Mouse (Mus musculus): ENCODE results near the gene Cad. TPM values are rescaled to one million over a fixed set of nuclear protein-coding genes. Genes with fewer than 3 reads are reported as not detected.
A peak's percentile ranks its signal among the peaks of the same experiment; 100 is the strongest.

Gene Cad
- total and polyA plus RNA-seq, 3 experiments, result 228 to 383 (median 254) TPM

DNA sequence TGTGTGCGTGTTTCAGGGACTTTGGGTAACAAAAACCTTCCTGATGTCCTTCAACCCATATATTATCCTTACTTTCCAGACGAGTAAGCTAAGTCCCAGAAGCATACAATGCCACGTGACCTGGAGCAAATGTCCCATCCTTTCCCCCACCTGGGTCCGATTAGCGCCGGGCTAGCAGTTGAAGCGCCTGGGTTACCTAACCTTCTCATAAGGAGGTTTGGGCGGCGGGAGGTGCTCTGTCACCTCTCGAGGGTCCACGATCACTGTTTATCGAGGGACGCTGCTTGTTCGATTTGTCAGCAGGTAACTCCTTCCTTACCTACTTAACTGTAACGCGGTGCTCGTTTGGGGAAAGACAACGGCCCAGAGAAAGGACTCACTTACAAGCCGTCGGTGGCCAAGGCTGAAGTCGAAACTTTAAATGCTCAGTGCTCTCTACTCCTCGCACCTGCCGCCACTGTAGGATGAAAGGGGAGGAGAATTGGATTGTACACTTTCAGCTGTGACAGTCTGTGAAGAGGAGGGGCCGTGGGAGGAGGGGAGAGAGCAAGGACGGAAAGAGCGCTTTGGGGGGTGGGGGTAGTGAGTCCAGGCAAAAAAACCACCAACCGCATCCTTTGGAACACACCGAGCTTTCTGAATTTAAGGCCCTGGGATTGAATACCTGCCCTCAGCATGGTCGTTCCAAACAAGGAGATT lies 39.7 kb downstream of the Cad start:
- no peak for TF ChIP-seq TAL1 (IDR thresholded peaks at IDR 0.05; ENCODE audit: low read length)
- H3K4me3 ChIP-seq (ENCODE audit: control insufficient read depth in 1 of 2, insufficient read depth in 1 of 2, low read depth in 2 of 2, low read length in 2 of 2), result 0 out of 4 replicates have a peak overlapping the region, but pooled peaks of 1 of the 2 experiments have one; percentile 34
- H3K27me3 ChIP-seq (ENCODE audit: control insufficient read depth in 1 of 2, insufficient read depth in 2 of 2, low read length in 2 of 2), result peaks cover 12 to 20% of the 10 kb centered on the region in 2 experiments
- no peaks in the 10 kb centered on the region for H3K36me3 ChIP-seq (ENCODE audit: control insufficient read depth in 1 of 2, insufficient read depth in 2 of 2, low read length in 2 of 2)
- DNase-seq (ENCODE audit: low read depth, low spot score), result no peak
- no peak overlapping the region for H3K27ac ChIP-seq (ENCODE audit: control insufficient read depth, low read depth, low read length)
- H3K79me2 ChIP-seq (ENCODE audit: control insufficient read depth, insufficient read depth, low read length, poor library complexity), result no peaks in the 10 kb centered on the region
- no peak overlapping the region for H3K9ac ChIP-seq (ENCODE audit: control insufficient read depth, low read depth, low read length, poor library complexity, severe bottlenecking)
- no peaks in the 10 kb centered on the region for H3K9me3 ChIP-seq (replicated peaks; ENCODE audit: insufficient read depth, low read length)
- H3K4me1 ChIP-seq (ENCODE audit: control insufficient read depth in 1 of 2, insufficient read depth in 2 of 2, low read length in 2 of 2), result no peaks in the 10 kb centered on the region

DNA sequence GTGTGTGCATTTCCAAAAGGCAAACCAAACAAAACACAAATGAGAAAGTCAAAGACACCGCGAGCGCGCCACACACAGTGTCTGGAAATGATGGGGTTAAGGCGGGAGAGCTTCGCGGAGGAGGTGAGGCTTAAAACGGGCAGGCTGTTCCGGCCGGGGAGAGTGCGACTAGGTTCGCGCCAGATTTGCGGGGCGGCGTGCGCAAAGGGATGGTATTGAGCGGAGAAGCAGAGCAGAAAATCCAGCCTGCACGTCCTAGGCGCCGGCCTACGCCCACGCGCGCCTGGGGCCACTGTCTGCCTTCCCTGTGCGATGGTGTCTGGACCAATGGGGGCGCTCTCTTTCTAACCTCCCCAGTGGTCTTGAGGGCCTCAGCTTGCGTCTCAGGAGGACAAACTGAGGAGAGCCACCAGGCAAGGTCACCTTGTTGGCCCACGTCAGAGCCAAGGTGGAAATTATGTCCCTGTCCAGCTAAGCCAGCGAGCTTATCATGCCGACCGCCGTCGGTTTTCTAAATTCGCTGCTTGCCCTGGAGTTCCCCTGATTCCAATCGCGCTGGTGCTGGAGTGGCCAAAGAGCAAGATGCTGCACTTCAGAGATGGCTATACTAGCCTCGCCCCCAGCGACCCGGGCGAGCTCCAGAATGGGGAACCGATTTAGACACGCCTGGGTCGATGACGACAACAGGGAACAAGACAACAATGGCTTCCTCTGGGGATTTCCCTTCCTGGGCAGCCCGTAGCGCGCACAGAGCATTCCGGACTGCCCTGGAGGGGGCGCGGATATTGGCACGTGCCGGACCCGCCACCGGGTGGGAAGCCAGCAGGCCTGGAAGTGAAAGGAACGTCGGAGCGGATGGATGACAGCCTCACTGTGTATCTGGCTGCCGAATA lies 40.5 kb downstream of the Cad start:
- DNase-seq (ENCODE audit: low read depth, low spot score), result peak; percentile 65
- 0 out of 2 replicates have a peak overlapping the region, but pooled peaks have one; percentile 15 for H3K9ac ChIP-seq (ENCODE audit: control insufficient read depth, low read depth, low read length, poor library complexity, severe bottlenecking)

DNA sequence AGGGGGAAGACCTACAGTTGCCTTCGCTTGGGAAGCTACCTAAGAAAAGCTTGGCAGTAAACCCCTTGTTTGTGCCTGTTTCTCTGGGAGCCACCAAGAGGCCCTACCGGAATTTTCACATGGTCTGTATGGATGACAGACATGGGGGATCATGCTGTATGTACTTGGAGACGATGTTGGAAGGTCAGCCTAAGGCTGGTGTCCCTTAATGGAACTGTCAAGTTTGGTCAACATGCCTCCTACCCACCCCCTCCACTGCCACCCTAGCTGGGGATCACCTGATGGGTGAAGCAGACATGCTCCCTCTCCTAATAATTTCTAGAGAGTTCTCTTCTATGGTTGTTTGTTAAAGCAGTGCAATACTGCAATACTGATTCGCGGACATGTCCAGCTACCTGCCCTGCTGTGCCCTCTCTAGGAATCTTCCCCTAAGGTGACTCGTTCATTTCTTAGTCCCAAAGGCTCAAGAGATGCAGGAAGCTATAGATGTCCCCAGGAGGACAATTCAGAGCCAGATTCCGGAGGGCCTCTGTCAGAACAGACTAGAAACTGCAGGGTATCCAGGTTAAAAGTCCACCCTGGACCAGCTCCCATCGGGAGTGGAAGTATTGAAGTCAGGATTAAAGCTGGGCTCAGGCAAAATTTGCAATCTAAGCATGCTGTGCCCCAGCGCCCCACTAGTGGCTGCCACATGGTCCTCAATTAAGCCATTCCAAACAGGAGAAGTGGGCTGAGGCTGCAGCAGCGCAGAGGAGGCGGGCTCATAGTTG lies 41.3 kb downstream of the Cad start:
- H3K4me3 ChIP-seq (ENCODE audit: control insufficient read depth in 1 of 2, insufficient read depth in 1 of 2, low read depth in 2 of 2, low read length in 2 of 2), result peak overlapping the region; percentile 7 to 34; a peak in 2 of 4 replicates

More for the DNA sequence above, 40.5 kb downstream of the Cad start:
- no peaks in the 10 kb centered on the region for H3K9me3 ChIP-seq (replicated peaks; ENCODE audit: insufficient read depth, low read length)
- H3K79me2 ChIP-seq (ENCODE audit: control insufficient read depth, insufficient read depth, low read length, poor library complexity), result no peaks in the 10 kb centered on the region
- H3K4me3 ChIP-seq (ENCODE audit: control insufficient read depth in 1 of 2, insufficient read depth in 1 of 2, low read depth in 2 of 2, low read length in 2 of 2), result peak overlapping the region; percentile 7 to 34; a peak in 3 of 4 replicates
- no peaks in the 10 kb centered on the region for H3K36me3 ChIP-seq (ENCODE audit: control insufficient read depth in 1 of 2, insufficient read depth in 2 of 2, low read length in 2 of 2)
- peaks cover 7 to 12% of the 10 kb centered on the region in 2 experiments for H3K27me3 ChIP-seq (ENCODE audit: control insufficient read depth in 1 of 2, insufficient read depth in 2 of 2, low read length in 2 of 2)
- H3K27ac ChIP-seq (ENCODE audit: control insufficient read depth, low read depth, low read length), result no peak overlapping the region
- TF ChIP-seq POLR2A (IDR thresholded peaks at IDR 0.05; ENCODE audit: control insufficient read depth in 1 of 2, insufficient read depth in 1 of 2, low read depth in 1 of 2, low read length in 2 of 2, poor library complexity in 1 of 2) (0 out of 4 replicates have a peak, but pooled peaks of 1 of the 2 experiments have one; percentile 32), TCF12 (IDR thresholded peaks at IDR 0.05; ENCODE audit: low read depth, low read length) (no peak), POLR2AphosphoS2 (IDR thresholded peaks at IDR 0.05; ENCODE audit: low read length) (no peak), SMC3 (IDR thresholded peaks at IDR 0.05; ENCODE audit: low read depth, low read length) (no peak), BHLHE40 (IDR thresholded peaks at IDR 0.05; ENCODE audit: borderline replicate concordance, low read depth, low read length) (peak; percentile 50; the same call in 1 of the 2 replicates)
- no peaks in the 10 kb centered on the region for H3K4me1 ChIP-seq (ENCODE audit: control insufficient read depth in 1 of 2, insufficient read depth in 2 of 2, low read length in 2 of 2)

More for the DNA sequence above, 41.3 kb downstream of the Cad start:
- TF ChIP-seq ZC3H11A (IDR thresholded peaks at IDR 0.05; ENCODE audit: low read depth, low read length), result no peak
- no peak for TF ChIP-seq MYB (IDR thresholded peaks at IDR 0.05; ENCODE audit: low read depth, low read length)
- no peak for TF ChIP-seq ZKSCAN1 (IDR thresholded peaks at IDR 0.05; ENCODE audit: low read depth, low read length)
- no peak for TF ChIP-seq CHD2 (IDR thresholded peaks at IDR 0.05; ENCODE audit: low read length)
- no peak for TF ChIP-seq EP300 (IDR thresholded peaks at IDR 0.05; ENCODE audit: low read depth in 1 of 2, low read length in 2 of 2)
- TF ChIP-seq MAX (IDR thresholded peaks at IDR 0.05; ENCODE audit: low read length), result no peak
- TF ChIP-seq MYC (IDR thresholded peaks at IDR 0.05; ENCODE audit: low read depth, low read length), result no peak
- TF ChIP-seq ZNF384 (IDR thresholded peaks at IDR 0.05; ENCODE audit: low read depth, low read length), result no peak
- TF ChIP-seq MAFK (IDR thresholded peaks at IDR 0.05; ENCODE audit: borderline replicate concordance, low read depth, low read length), result no peak
- TF ChIP-seq MAZ (IDR thresholded peaks at IDR 0.05; ENCODE audit: low read depth, low read length), result no peak
- TF ChIP-seq KAT2A (conservative IDR thresholded peaks at IDR 0.05; ENCODE audit: low read depth, low read length), result no peak
- no peak for TF ChIP-seq HCFC1 (IDR thresholded peaks at IDR 0.05; ENCODE audit: low read depth, low read length)
- no peaks in the 10 kb centered on the region for H3K9me3 ChIP-seq (replicated peaks; ENCODE audit: insufficient read depth, low read length)
- DNase-seq (ENCODE audit: low read depth, low spot score), result no peak
- H3K79me2 ChIP-seq (ENCODE audit: control insufficient read depth, insufficient read depth, low read length, poor library complexity), result no peaks in the 10 kb centered on the region
- no peak overlapping the region for H3K9ac ChIP-seq (ENCODE audit: control insufficient read depth, low read depth, low read length, poor library complexity, severe bottlenecking)
- H3K36me3 ChIP-seq (ENCODE audit: control insufficient read depth in 1 of 2, insufficient read depth in 2 of 2, low read length in 2 of 2), result no peaks in the 10 kb centered on the region
- H3K27me3 ChIP-seq (ENCODE audit: control insufficient read depth in 1 of 2, insufficient read depth in 2 of 2, low read length in 2 of 2), result peaks cover 2 to 7% of the 10 kb centered on the region in 2 experiments
- no peak overlapping the region for H3K27ac ChIP-seq (ENCODE audit: control insufficient read depth, low read depth, low read length)
- H3K4me1 ChIP-seq (ENCODE audit: control insufficient read depth in 1 of 2, insufficient read depth in 2 of 2, low read length in 2 of 2), result no peaks in the 10 kb centered on the region
